Mouse (Mus musculus) hindbrain, embryonic 15.5 days (tissue): ENCODE results near the gene Fastkd3. TPM values are rescaled to one million over a fixed set of nuclear protein-coding genes. Genes with fewer than 3 reads are reported as not detected.
"Not testable (repeated sequence)": the region's sequence is repeated elsewhere in the genome, so short reads cannot be mapped to it uniquely, and the experiment has no call there.

Experiments used
- ATAC-seq: fragments of 200-750 bp; cut with Nextera tagmentation; 2 replicates; pipeline ENCODE4 v1.8.0; 2017; ENCODE audit warnings: low read depth, moderate number of reproducible peaks, moderate TSS enrichment; ENCODE audit not compliant: low FRiP score
- H3K27ac ChIP-seq: fragments of 300-500 bp; sonication (generic); replicated peaks from 2 replicates; pipeline ENCODE4 v1.5.1; 2015; ENCODE audit warnings: mild to moderate bottlenecking, inconsistent platforms
- H3K27me3 ChIP-seq: fragments of 300-500 bp; sonication (generic); 2 replicates; pipeline ENCODE4 v1.6.1; 2015; ENCODE audit warnings: control low read depth, inconsistent platforms
- H3K36me3 ChIP-seq: fragments of 300-500 bp; sonication (generic); 2 replicates; pipeline ENCODE4 v1.6.1; 2015; ENCODE audit warnings: control low read depth, inconsistent platforms
- H3K4me1 ChIP-seq: fragments of 300-500 bp; sonication (generic); replicated peaks from 2 replicates; pipeline ENCODE4 v1.6.1; 2015; ENCODE audit warnings: control low read depth, inconsistent platforms
- H3K4me2 ChIP-seq: fragments of 300-500 bp; sonication (generic); 2 replicates; pipeline ENCODE4 v1.6.1; 2015; ENCODE audit warnings: moderate library complexity, mild to moderate bottlenecking, inconsistent platforms
- H3K4me3 ChIP-seq: fragments of 300-500 bp; sonication (generic); 2 replicates; pipeline ENCODE4 v1.5.1; 2015; ENCODE audit warnings: mild to moderate bottlenecking, inconsistent platforms
- H3K9ac ChIP-seq: fragments of 300-500 bp; sonication (generic); 2 replicates; pipeline ENCODE4 v1.6.1; 2015; ENCODE audit warnings: inconsistent platforms
- H3K9me3 ChIP-seq: fragments of 300-500 bp; sonication (generic); 2 replicates; pipeline ENCODE4 v1.6.1; 2016; ENCODE audit warnings: control low read depth, inconsistent platforms
- WGBS: fragments of 180-500 bp; shearing (Covaris S2); methylation state at CpG from one replicate; pipeline ENCODE4 v1.1.7; 2015; 5-methylcytosine and 5-hydroxymethylcytosine counted together
- polyA plus RNA-seq: library from polyadenylated mRNA; unstranded; fragments of >200 nt; fragmentation: Nextera tagmentation; extraction: Ambion mirVana; gene quantifications from 2 replicates; pipeline ENCODE4 v1.2.1, GENCODE M21; 2015

The Fastkd3 gene
- polyA plus RNA-seq, result 20.6 and 23.0 TPM in 2 replicates

DNA sequence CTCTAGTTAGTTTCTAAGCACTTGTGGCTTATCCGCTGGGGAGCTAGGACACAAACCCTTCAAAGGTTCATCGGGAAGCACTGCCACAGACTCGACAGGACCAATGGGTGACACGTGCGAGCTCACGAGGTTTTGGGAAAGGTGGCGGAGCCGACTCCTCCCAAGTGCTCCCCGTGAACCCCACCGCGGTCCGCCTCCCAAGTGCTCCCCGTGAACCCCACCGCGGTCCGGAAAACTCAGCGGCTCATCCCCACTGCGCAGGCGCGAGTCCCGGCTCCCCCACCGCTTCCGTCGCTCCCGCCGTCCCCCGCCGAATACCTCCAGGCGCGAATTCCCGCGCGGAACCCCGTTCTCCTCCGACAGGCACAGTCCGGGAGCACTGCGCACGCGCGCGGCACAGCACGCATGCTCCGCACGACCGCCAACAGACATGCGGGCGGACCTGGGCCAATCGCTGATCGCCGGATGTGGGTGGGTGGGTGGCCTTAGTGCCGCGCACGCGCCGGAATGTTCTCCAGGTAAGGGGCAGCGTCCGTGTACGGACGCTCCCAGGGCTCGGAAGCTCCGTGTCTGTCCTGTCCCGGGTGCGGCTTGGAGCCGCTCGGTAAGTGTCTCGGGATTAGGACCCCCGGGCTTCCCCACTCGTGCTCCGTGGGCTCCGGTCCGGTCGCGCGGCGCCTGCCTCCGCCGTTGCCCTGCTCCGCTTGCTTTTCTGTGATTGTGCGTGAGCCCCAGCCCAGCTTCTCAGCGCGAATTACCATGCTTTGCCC is at the start of gene Fastkd3, which contains the start of gene Mtrr:
Fastkd3 (plus strand) TSS at position 488 of the 770 bp plus-strand sequence.
Mtrr (minus strand) TSS at position 403 of the 770 bp plus-strand sequence.
- H3K9ac ChIP-seq, result peak within 1 kb of the TSS; percentile 71
- peaks cover 31% of the 10 kb centered on the region for H3K36me3 ChIP-seq
- H3K27ac ChIP-seq, result peak within 1 kb of the TSS; percentile 86
- peak within 1 kb of the TSS; percentile 70 for H3K4me2 ChIP-seq
- WGBS, result under 1% methylated on average over 81 of the region's 81 CpGs
- peaks cover 25% of the 10 kb centered on the region for H3K4me1 ChIP-seq
- ATAC-seq, result peak; percentile 99
- no peaks in the 10 kb centered on the region for H3K9me3 ChIP-seq
- peak within 1 kb of the TSS; percentile 88 for H3K4me3 ChIP-seq
- H3K27me3 ChIP-seq, result no peaks in the 10 kb centered on the region

DNA sequence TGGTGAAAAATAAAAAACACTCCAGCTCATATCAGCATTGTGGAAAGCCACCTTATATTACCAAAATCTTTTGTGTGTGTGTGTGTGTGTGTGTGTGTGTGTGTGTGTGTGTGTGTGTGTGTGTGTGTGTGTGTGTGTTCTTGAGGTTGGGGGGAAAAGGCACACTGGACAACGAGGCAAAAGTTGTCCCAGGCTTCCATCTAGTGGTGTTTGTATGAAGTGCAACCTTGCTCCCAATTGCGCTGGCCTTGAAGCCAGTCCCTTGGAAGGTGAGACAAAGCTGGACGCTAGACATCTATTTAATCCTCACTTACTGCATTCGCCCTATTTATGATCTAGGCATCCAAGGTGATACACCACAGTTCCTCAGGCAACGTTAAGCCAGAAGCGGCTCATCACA is 28.6 kb upstream of the Fastkd3 start:
- H3K27ac ChIP-seq, H3K9ac ChIP-seq, H3K36me3 ChIP-seq, H3K4me1 ChIP-seq, H3K9me3 ChIP-seq, H3K27me3 ChIP-seq, H3K4me2 ChIP-seq, H3K4me3 ChIP-seq: not testable (repeated sequence)
- peak; percentile 79; the same call in 1 of the 2 replicates for ATAC-seq
- 30% methylated on average over 4 of the region's 6 CpGs for WGBS

DNA sequence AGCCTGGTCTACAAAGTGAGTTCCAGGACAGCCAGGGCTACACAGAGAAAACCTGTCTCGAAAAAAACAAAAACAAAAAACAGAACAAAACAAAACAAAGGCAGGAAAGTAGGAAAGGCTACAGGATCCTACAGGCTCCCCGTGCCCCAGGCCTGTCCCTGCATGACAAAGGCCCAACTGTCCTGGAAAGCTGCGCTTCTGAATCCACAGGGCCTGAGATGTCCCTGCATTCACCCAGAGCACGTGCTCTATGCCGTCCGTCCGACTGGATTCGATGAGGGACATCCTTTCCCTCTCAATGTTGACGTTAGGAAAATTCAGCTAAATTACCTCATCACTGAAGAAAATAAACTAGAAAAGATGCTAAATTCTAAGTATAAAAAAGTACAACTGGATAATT is 13.9 kb upstream of the Fastkd3 start:
- Histone ChIP-seq H3K9me3 (no peaks in the 10 kb centered on the region), H3K9ac (no peak overlapping the region), H3K27ac (no peak overlapping the region), H3K4me2 (no peak overlapping the region), H3K4me1 (no peaks in the 10 kb centered on the region), H3K36me3 (peaks cover 64% of the 10 kb centered on the region), H3K27me3 (no peaks in the 10 kb centered on the region), H3K4me3 (no peak overlapping the region)
- 94% methylated on average over 9 of the region's 9 CpGs for WGBS
- ATAC-seq, result no peak

DNA sequence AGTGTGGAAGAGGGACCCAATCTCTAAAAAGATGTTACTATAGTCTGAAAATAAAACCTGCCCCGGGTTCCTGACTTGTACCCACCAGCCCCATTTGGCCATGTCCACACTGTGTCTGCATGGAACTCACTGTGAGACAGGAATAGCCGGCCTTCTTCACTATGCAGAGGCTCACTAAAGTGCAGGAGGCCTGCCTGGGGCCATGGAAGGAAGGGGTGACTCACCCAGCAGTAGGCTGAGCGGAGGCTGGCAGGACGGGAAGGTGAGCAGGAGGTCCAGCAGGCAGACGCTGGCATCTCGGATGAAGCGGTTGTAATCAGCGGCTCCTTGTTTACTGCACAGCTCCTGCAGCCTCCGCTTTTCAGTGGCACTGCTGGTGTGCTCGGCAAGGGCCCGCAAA is 13.5 kb upstream of the Fastkd3 start:
- ATAC-seq, result no peak; the same call in 1 of the 2 replicates
- Histone ChIP-seq H3K36me3 (peaks cover 60% of the 10 kb centered on the region), H3K27me3 (no peaks in the 10 kb centered on the region), H3K9ac (no peak overlapping the region), H3K9me3 (no peaks in the 10 kb centered on the region), H3K4me3 (no peak overlapping the region), H3K27ac (no peak overlapping the region), H3K4me1 (no peaks in the 10 kb centered on the region), H3K4me2 (no peak overlapping the region)
- 95% methylated on average over 11 of the region's 11 CpGs for WGBS

DNA sequence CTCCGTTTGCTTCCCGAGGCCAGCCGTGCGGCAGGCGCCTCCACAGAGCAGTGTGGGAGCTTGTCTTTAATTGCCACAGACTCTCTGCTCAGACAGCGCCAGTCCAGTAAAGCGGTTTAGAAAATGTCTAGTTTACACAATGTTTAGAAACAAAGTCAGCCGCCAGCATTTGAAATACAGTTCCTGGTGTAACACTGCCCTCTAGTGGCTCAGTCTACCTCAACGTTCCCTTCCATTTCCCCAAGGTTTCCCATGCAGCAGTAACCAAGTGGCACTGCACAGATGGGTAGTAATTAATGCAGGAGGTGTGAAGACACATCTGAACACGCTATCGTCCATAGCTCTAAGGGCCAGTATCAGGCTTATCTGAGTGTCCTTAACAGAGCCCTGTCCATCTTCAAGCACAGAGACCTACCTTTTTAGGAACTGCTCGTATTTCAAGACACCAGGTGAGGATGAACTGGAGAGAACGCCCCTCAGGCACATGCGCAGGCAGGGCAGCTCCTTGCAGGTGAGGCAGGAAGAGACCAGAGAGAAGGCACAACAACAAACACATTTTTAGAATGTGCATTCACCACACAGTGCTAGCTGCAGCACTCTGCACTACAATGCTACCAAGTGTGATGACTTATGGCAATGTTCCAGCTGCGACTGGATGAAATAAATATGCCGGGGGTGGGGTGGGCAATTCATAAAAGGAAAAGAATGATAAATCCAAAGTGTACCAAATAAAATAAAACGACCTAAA is 12.3 kb upstream of the Fastkd3 start:
- Histone ChIP-seq H3K4me1 (no peaks in the 10 kb centered on the region), H3K36me3 (peaks cover 47% of the 10 kb centered on the region), H3K9ac (no peak overlapping the region), H3K4me3 (no peak overlapping the region), H3K27ac (no peak overlapping the region), H3K27me3 (no peaks in the 10 kb centered on the region), H3K4me2 (no peak overlapping the region), H3K9me3 (no peaks in the 10 kb centered on the region)
- 74% methylated on average over 17 of the region's 17 CpGs for WGBS
- peak; percentile 70 for ATAC-seq

DNA sequence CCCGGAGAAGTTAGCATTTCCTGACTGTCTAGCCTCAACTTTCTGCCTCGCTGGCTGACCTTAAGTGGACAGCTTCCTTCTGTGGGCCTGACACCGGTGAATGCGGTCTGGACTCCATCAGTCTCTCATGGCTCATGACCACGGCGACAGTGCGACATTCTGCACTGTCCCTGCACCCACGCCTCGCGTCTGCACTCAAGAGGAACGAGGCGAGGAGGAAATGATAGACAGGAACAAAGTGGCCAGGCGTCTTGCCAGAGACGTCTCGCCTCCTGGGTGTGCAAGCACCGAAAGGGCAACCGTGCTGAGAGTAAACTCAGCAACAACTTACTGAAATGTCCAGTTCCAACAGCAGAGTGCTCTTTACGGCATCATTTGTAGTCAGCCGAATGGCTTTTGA is 9.8 kb upstream of the Fastkd3 start:
- 94% methylated on average over 19 of the region's 19 CpGs for WGBS
- Histone ChIP-seq H3K27ac (no peak overlapping the region), H3K9ac (no peak overlapping the region), H3K9me3 (no peaks in the 10 kb centered on the region), H3K36me3 (peaks cover 42% of the 10 kb centered on the region), H3K4me2 (no peak overlapping the region), H3K27me3 (no peaks in the 10 kb centered on the region), H3K4me1 (no peaks in the 10 kb centered on the region), H3K4me3 (no peak overlapping the region)
- ATAC-seq, result no peak

DNA sequence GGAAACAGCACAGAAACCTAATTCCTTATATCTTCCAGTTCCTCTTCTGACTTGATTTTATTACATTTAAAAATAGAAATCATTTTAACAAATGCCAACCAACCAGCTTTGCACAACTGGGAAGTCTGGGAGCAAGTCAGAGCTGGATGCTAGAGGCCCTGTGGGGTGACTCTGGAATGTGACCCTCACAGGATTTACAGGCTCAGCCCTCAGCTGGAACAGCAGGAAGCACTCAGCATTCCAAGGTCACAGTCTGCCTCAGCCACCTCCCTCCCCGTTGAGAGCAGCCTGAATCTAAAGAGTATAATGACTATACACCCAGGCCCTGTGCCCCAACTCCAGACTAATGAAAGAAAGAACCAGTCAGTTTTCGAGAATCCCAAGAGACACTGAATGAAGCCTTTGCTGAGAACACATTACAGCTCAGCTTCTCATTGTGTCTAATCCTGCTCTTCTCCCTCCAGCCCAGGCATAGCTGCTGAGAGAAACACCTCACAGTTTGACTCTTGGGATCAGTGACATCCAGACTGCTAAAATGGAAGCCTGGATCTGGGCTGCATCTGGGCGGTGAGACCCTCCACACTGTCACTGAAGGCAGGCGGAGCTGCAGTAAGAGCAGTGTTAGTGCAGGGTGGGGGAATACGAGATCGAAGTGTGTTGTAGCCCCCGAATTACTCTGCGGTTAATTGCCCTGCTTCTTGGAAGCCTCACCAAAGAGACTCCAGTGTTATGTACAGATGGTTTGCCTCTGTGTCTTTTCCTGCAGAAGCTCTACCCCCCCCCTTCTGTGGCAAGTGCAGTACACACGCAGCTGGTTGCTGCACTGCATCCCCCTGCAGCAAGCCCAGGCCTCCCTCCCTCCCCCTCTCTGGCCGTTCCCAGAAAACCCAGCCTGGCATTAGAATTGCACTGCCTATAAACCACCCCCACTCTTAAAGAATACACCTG is 8.8 kb upstream of the Fastkd3 start:
- Histone ChIP-seq H3K4me2 (no peak overlapping the region), H3K36me3 (peaks cover 35% of the 10 kb centered on the region), H3K27me3 (no peaks in the 10 kb centered on the region), H3K27ac (0 out of 2 replicates have a peak overlapping the region, but pooled peaks have one; percentile 20), H3K4me1 (no peaks in the 10 kb centered on the region), H3K9me3 (no peaks in the 10 kb centered on the region), H3K4me3 (no peak overlapping the region), H3K9ac (no peak overlapping the region)
- 75% methylated on average over 10 of the region's 10 CpGs for WGBS
- no peak for ATAC-seq

DNA sequence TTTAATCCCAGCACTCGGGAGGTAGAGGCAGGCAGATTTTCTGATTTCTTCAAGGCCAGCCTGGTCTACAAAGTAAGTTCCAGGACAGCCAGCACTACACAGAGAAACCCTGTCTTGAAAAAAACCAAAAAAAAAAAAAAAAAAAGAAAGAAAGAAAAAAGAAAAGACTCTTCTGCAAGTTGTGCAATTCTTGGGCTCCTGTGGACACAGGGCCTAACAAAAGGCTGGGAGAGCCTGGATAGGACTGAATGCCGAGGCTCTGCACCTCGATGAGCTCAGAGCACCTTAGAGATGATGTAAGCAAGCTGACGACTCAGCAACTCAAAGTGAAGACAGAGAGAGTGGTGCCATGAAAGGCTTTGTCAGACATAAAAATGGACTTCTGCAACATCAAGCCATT is 7.6 kb upstream of the Fastkd3 start:
- H3K9ac ChIP-seq, result no peak overlapping the region
- no peak overlapping the region for H3K27ac ChIP-seq
- ATAC-seq, result no peak
- WGBS, result 86% methylated on average over 4 of the region's 4 CpGs
- no peak overlapping the region for H3K4me2 ChIP-seq
- no peak overlapping the region for H3K4me3 ChIP-seq
- H3K9me3 ChIP-seq, result no peaks in the 10 kb centered on the region
- no peaks in the 10 kb centered on the region for H3K4me1 ChIP-seq
- no peaks in the 10 kb centered on the region for H3K27me3 ChIP-seq
- H3K36me3 ChIP-seq, result peaks cover 32% of the 10 kb centered on the region

DNA sequence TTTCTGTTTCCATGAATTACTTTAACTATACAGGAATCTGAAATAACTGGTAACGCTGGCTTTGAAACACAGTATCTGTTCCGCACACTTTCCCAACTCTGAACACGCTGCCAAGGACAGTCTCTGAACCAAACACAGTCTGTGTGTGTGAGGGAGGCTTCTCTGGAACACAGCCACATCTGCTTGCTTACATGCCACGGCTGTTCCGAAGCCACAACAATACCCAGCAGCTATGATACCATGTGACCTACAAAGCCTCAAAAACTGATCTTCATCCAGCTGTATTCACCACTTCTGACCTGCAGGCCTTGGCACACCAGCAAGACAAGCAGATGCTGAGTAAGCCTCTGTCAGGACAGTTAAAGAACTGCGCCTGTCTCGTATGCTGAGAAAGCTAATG is 4.1 kb upstream of the Fastkd3 start:
- 93% methylated on average over 7 of the region's 7 CpGs for WGBS
- ATAC-seq, result no peak
- Histone ChIP-seq H3K9ac (no peak overlapping the region), H3K4me3 (no peak overlapping the region), H3K4me2 (no peak overlapping the region), H3K27ac (no peak overlapping the region), H3K4me1 (peaks cover 17% of the 10 kb centered on the region), H3K36me3 (peaks cover 16% of the 10 kb centered on the region), H3K9me3 (no peaks in the 10 kb centered on the region), H3K27me3 (no peaks in the 10 kb centered on the region)

DNA sequence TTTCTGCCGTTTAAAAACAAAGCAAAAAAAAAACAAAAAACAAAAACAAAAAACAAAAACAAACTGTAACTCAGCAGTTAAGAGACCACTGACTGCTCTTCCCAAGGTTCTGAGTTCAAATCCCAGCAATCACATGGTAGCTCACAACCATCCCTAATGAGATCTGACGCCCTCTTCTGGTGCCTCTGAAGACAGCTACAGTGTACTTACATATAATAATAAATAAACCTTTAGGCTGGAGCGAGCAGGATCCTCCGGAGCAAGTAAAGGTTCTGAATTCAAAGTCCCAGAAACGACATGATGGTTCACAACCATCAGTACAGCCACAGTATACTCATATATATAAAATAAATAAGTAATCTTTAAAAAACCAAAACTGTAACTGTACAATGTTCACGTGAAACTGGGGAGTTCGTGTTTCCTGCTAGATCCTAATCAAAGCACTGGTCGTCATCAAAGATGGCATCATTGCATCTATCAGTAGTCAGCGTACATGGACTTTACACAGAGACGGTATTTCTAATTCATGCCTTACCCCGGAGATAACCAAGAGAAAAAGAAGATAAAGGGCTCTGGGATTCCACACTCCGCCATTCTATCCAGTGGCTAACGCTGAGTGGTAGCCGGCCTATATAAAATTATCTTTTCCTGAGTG is 821 bp upstream of the Fastkd3 start:
- 28% methylated on average over 14 of the region's 14 CpGs for WGBS
- no peaks in the 10 kb centered on the region for H3K9me3 ChIP-seq
- H3K36me3 ChIP-seq, result peaks cover 33% of the 10 kb centered on the region
- H3K4me3 ChIP-seq, result peak overlapping the region; percentile 88
- H3K4me2 ChIP-seq, result peak overlapping the region; percentile 70
- peak overlapping the region; percentile 86 for H3K27ac ChIP-seq
- peak; percentile 0; the same call in 1 of the 2 replicates for ATAC-seq
- H3K9ac ChIP-seq, result peak overlapping the region; percentile 56
- no peaks in the 10 kb centered on the region for H3K27me3 ChIP-seq
- H3K4me1 ChIP-seq, result peaks cover 25% of the 10 kb centered on the region

DNA sequence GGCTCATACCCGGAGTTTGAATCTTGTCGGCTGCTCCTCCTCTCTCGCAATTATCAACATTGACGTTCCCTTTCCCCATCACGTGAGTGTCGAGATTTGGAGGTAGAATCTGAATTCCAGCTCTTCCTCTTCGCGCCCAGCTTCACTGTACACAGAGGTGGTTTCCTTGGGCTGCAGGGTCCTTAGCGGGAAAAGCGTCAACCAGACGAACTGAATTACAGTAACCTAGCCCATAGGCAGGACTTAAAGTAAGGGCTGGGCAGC is 415 bp downstream of the Fastkd3 start:
- Histone ChIP-seq H3K4me3 (peak overlapping the region; percentile 88), H3K9ac (peak overlapping the region; percentile 71), H3K4me1 (peaks cover 25% of the 10 kb centered on the region), H3K27me3 (no peaks in the 10 kb centered on the region), H3K36me3 (peaks cover 35% of the 10 kb centered on the region), H3K27ac (peak overlapping the region; percentile 86), H3K9me3 (no peaks in the 10 kb centered on the region), H3K4me2 (peak overlapping the region; percentile 70)
- 0% methylated on average over 11 of the region's 11 CpGs for WGBS
- ATAC-seq, result peak; percentile 7; the same call in 1 of the 2 replicates
